Mouse (Mus musculus): ENCODE results near the gene Ap3m1.

- TF ChIP-seq CTCF (IDR thresholded peaks at IDR 0.05; ENCODE audit: low read depth) (no peak), EP300 (IDR thresholded peaks at IDR 0.05; ENCODE audit: low read depth) (no peak)
Observed at GRCm38 (mm10) chr14:21039623-21040022, 12.7 kb downstream of the Ap3m1 start.

Data from liver, postnatal 0 days (tissue).